Mouse (Mus musculus): Measurements from ENCODE around the gene Tgfb3. TPM values are rescaled to one million over a fixed set of nuclear protein-coding genes. Genes with fewer than 3 reads are reported as not detected.

The Tgfb3 gene
- polyA plus RNA-seq, 1 experiment from 2014 or later, result 17.8 TPM

- Histone ChIP-seq H3K4me2 (replicated peaks; ENCODE audit: low read depth, low read length) (peak overlapping the region; percentile 88), H3K9me3 (ENCODE audit: control insufficient read depth, low read length) (no peaks in the 10 kb centered on the region), H3K27me3 (ENCODE audit: control insufficient read depth, insufficient read depth, low read length) (0 out of 2 replicates have a peak, but pooled peaks cover 2% of the 10 kb centered on the region), H3K27ac (ENCODE audit: low read depth, low read length) (no peak overlapping the region), H3K4me3 (ENCODE audit: low read length) (peak overlapping the region; percentile 62), H3K4me1 (ENCODE audit: control insufficient read depth, insufficient read depth, low read length) (peaks cover 18% of the 10 kb centered on the region), H3K36me3 (ENCODE audit: control insufficient read depth, insufficient read depth, low read length) (no peaks in the 10 kb centered on the region), H3K9ac (ENCODE audit: low read depth, low read length) (peak overlapping the region; percentile 42; the same call in 1 of the 2 replicates)
- 7% methylated on average over 13 of the region's 13 CpGs for WGBS
- ATAC-seq (ENCODE audit: low FRiP score, low TSS enrichment), result no peak
Observed at GRCm38 (mm10) chr12:86076321-86076901, 2.4 kb downstream of the Tgfb3 start.

GRCm38 (mm10) chr12:86075358-86075757 lies 3.5 kb downstream of the Tgfb3 start:
- Histone ChIP-seq H3K4me2 (replicated peaks; ENCODE audit: low read depth, low read length) (peak overlapping the region; percentile 88; the same call in 1 of the 2 replicates), H3K9me3 (ENCODE audit: control insufficient read depth, low read length) (no peaks in the 10 kb centered on the region), H3K4me3 (ENCODE audit: low read length) (no peak overlapping the region; the same call in 1 of the 2 replicates), H3K27ac (ENCODE audit: low read depth, low read length) (no peak overlapping the region), H3K27me3 (ENCODE audit: control insufficient read depth, insufficient read depth, low read length) (0 out of 2 replicates have a peak, but pooled peaks cover 2% of the 10 kb centered on the region), H3K4me1 (ENCODE audit: control insufficient read depth, insufficient read depth, low read length) (peaks cover 18% of the 10 kb centered on the region), H3K9ac (ENCODE audit: low read depth, low read length) (no peak overlapping the region), H3K36me3 (ENCODE audit: control insufficient read depth, insufficient read depth, low read length) (no peaks in the 10 kb centered on the region)
- whole genome bisulfite sequencing, result 91% methylated on average over 7 of the region's 7 CpGs
- no peak for ATAC-seq (ENCODE audit: low FRiP score, low TSS enrichment)

- Histone ChIP-seq H3K9me3 (ENCODE audit: control insufficient read depth, low read length) (no peaks in the 10 kb centered on the region), H3K27me3 (ENCODE audit: control insufficient read depth, insufficient read depth, low read length) (no peaks in the 10 kb centered on the region), H3K4me2 (replicated peaks; ENCODE audit: low read depth, low read length) (no peak overlapping the region), H3K4me1 (ENCODE audit: control insufficient read depth, insufficient read depth, low read length) (peaks cover 18% of the 10 kb centered on the region), H3K27ac (ENCODE audit: low read depth, low read length) (no peak overlapping the region), H3K9ac (ENCODE audit: low read depth, low read length) (no peak overlapping the region), H3K4me3 (ENCODE audit: low read length) (no peak overlapping the region), H3K36me3 (ENCODE audit: control insufficient read depth, insufficient read depth, low read length) (no peaks in the 10 kb centered on the region)
- no peak for ATAC-seq (ENCODE audit: low FRiP score, low TSS enrichment)
- WGBS, result 91% methylated on average over 12 of the region's 12 CpGs
Observed at GRCm38 (mm10) chr12:86074681-86075080, 4.2 kb downstream of the Tgfb3 start.

GRCm38 (mm10) chr12:86071432-86071831 lies 7.4 kb downstream of the Tgfb3 start:
- peaks cover 8% of the 10 kb centered on the region for H3K36me3 ChIP-seq (ENCODE audit: control insufficient read depth, insufficient read depth, low read length)
- H3K4me3 ChIP-seq (ENCODE audit: low read length), result no peak overlapping the region
- ATAC-seq (ENCODE audit: low FRiP score, low TSS enrichment), result no peak
- WGBS, result 90% methylated on average over 6 of the region's 6 CpGs
- H3K27me3 ChIP-seq (ENCODE audit: control insufficient read depth, insufficient read depth, low read length), result no peaks in the 10 kb centered on the region
- H3K9me3 ChIP-seq (ENCODE audit: control insufficient read depth, low read length), result no peaks in the 10 kb centered on the region
- no peak overlapping the region for H3K9ac ChIP-seq (ENCODE audit: low read depth, low read length)
- no peak overlapping the region for H3K27ac ChIP-seq (ENCODE audit: low read depth, low read length)
- H3K4me1 ChIP-seq (ENCODE audit: control insufficient read depth, insufficient read depth, low read length), result peaks cover 6% of the 10 kb centered on the region; the same call in 1 of the 2 replicates
- no peak overlapping the region for H3K4me2 ChIP-seq (replicated peaks; ENCODE audit: low read depth, low read length)

- ATAC-seq (ENCODE audit: low FRiP score, low TSS enrichment), result no peak
- no peaks in the 10 kb centered on the region for H3K4me1 ChIP-seq (ENCODE audit: control insufficient read depth, insufficient read depth, low read length)
- H3K4me2 ChIP-seq (replicated peaks; ENCODE audit: low read depth, low read length), result no peak overlapping the region
- H3K27ac ChIP-seq (ENCODE audit: low read depth, low read length), result no peak overlapping the region
- no peak overlapping the region for H3K4me3 ChIP-seq (ENCODE audit: low read length)
- peaks cover 16% of the 10 kb centered on the region for H3K36me3 ChIP-seq (ENCODE audit: control insufficient read depth, insufficient read depth, low read length)
- no peak overlapping the region for H3K9ac ChIP-seq (ENCODE audit: low read depth, low read length)
- H3K27me3 ChIP-seq (ENCODE audit: control insufficient read depth, insufficient read depth, low read length), result no peaks in the 10 kb centered on the region
- no peaks in the 10 kb centered on the region for H3K9me3 ChIP-seq (ENCODE audit: control insufficient read depth, low read length)
Observed at GRCm38 (mm10) chr12:86064796-86065195, 14.0 kb downstream of the Tgfb3 start.

- H3K9ac ChIP-seq (ENCODE audit: low read depth, low read length), result no peak overlapping the region
- no peak overlapping the region for H3K27ac ChIP-seq (ENCODE audit: low read depth, low read length)
- no peaks in the 10 kb centered on the region for H3K27me3 ChIP-seq (ENCODE audit: control insufficient read depth, insufficient read depth, low read length)
- WGBS, result 81% methylated on average over 6 of the region's 6 CpGs
- H3K9me3 ChIP-seq (ENCODE audit: control insufficient read depth, low read length), result no peaks in the 10 kb centered on the region
- no peaks in the 10 kb centered on the region for H3K4me1 ChIP-seq (ENCODE audit: control insufficient read depth, insufficient read depth, low read length)
- H3K36me3 ChIP-seq (ENCODE audit: control insufficient read depth, insufficient read depth, low read length), result peaks cover 21% of the 10 kb centered on the region; the same call in 1 of the 2 replicates
- ATAC-seq (ENCODE audit: low FRiP score, low TSS enrichment), result no peak
- no peak overlapping the region for H3K4me3 ChIP-seq (ENCODE audit: low read length)
- H3K4me2 ChIP-seq (replicated peaks; ENCODE audit: low read depth, low read length), result no peak overlapping the region
Observed at GRCm38 (mm10) chr12:86059341-86059740, 19.5 kb downstream of the Tgfb3 start.

GRCm38 (mm10) chr12:86057516-86057915 lies 21.3 kb downstream of the Tgfb3 start:
- no peak overlapping the region for H3K4me3 ChIP-seq (ENCODE audit: low read length)
- no peaks in the 10 kb centered on the region for H3K27me3 ChIP-seq (ENCODE audit: control insufficient read depth, insufficient read depth, low read length)
- 83% methylated on average over 8 of the region's 8 CpGs for WGBS
- ATAC-seq (ENCODE audit: low FRiP score, low TSS enrichment), result no peak
- peaks cover 16% of the 10 kb centered on the region; the same call in 1 of the 2 replicates for H3K36me3 ChIP-seq (ENCODE audit: control insufficient read depth, insufficient read depth, low read length)
- H3K4me1 ChIP-seq (ENCODE audit: control insufficient read depth, insufficient read depth, low read length), result no peaks in the 10 kb centered on the region
- H3K9ac ChIP-seq (ENCODE audit: low read depth, low read length), result no peak overlapping the region
- no peak overlapping the region for H3K27ac ChIP-seq (ENCODE audit: low read depth, low read length)
- no peak overlapping the region for H3K4me2 ChIP-seq (replicated peaks; ENCODE audit: low read depth, low read length)
- H3K9me3 ChIP-seq (ENCODE audit: control insufficient read depth, low read length), result no peaks in the 10 kb centered on the region

- Histone ChIP-seq H3K9ac (ENCODE audit: low read depth, low read length) (no peak overlapping the region), H3K27me3 (ENCODE audit: control insufficient read depth, insufficient read depth, low read length) (no peaks in the 10 kb centered on the region), H3K27ac (ENCODE audit: low read depth, low read length) (no peak overlapping the region), H3K4me1 (ENCODE audit: control insufficient read depth, insufficient read depth, low read length) (no peaks in the 10 kb centered on the region), H3K4me3 (ENCODE audit: low read length) (no peak overlapping the region), H3K4me2 (replicated peaks; ENCODE audit: low read depth, low read length) (no peak overlapping the region), H3K9me3 (ENCODE audit: control insufficient read depth, low read length) (no peaks in the 10 kb centered on the region), H3K36me3 (ENCODE audit: control insufficient read depth, insufficient read depth, low read length) (peaks cover 13% of the 10 kb centered on the region; the same call in 1 of the 2 replicates)
- WGBS, result 85% methylated on average over 8 of the region's 8 CpGs
- no peak for ATAC-seq (ENCODE audit: low FRiP score, low TSS enrichment)
Observed at GRCm38 (mm10) chr12:86056976-86057375, 21.9 kb downstream of the Tgfb3 start.

- no peak overlapping the region for H3K9ac ChIP-seq (ENCODE audit: low read depth, low read length)
- no peaks in the 10 kb centered on the region for H3K4me1 ChIP-seq (ENCODE audit: control insufficient read depth, insufficient read depth, low read length)
- H3K4me3 ChIP-seq (ENCODE audit: low read length), result no peak overlapping the region
- H3K4me2 ChIP-seq (replicated peaks; ENCODE audit: low read depth, low read length), result no peak overlapping the region
- no peak overlapping the region for H3K27ac ChIP-seq (ENCODE audit: low read depth, low read length)
- peaks cover 13% of the 10 kb centered on the region; the same call in 1 of the 2 replicates for H3K36me3 ChIP-seq (ENCODE audit: control insufficient read depth, insufficient read depth, low read length)
- no peaks in the 10 kb centered on the region for H3K9me3 ChIP-seq (ENCODE audit: control insufficient read depth, low read length)
- H3K27me3 ChIP-seq (ENCODE audit: control insufficient read depth, insufficient read depth, low read length), result no peaks in the 10 kb centered on the region
- 95% methylated on average over 2 of the region's 2 CpGs for WGBS
- ATAC-seq (ENCODE audit: low FRiP score, low TSS enrichment), result no peak
Observed at GRCm38 (mm10) chr12:86055306-86055705, 23.5 kb downstream of the Tgfb3 start.
